Mouse (Mus musculus): Measurements from ENCODE around the gene Kif21a.

- TF ChIP-seq POLR2A (IDR thresholded peaks at IDR 0.05; ENCODE audit: low read depth, low read length) (no peak), CTCF (IDR thresholded peaks at IDR 0.05; ENCODE audit: extremely low read depth, insufficient read length, insufficient replicate concordance, low read depth, low read length) (no peak)
Measured at GRCm38 (mm10) chr15:90962548-90962947, 87.2 kb downstream of the Kif21a start.
